Mouse (Mus musculus) liver, adult 2 months (tissue): Measurements from ENCODE around the gene Cep170b. TPM values are rescaled to one million over a fixed set of nuclear protein-coding genes. Genes with fewer than 3 reads are reported as not detected.

Experiments
- DNase-seq: peaks from one replicate; pipeline ENCODE4 v3.0.0-alpha.2; 2011; ENCODE audit warnings: low read depth, low spot score; ENCODE audit errors: extremely low read depth
- H3K27ac ChIP-seq: fragments of 200-500 bp; replicated peaks from 2 replicates; pipeline ENCODE4 v1.5.1; 2012; ENCODE audit warnings: low read depth, mild to moderate bottlenecking, control low read depth, inconsistent platforms, low read length; ENCODE audit not compliant: insufficient read depth
- H3K27me3 ChIP-seq: fragments of 200-500 bp; 2 replicates; pipeline ENCODE4 v1.6.1; 2012; ENCODE audit warnings: mild to moderate bottlenecking, moderate library complexity, low read length, inconsistent platforms; ENCODE audit not compliant: control insufficient read depth, insufficient read depth
- H3K36me3 ChIP-seq: fragments of 200-500 bp; 2 replicates; pipeline ENCODE4 v1.6.1; 2012; ENCODE audit warnings: low read length, inconsistent platforms; ENCODE audit not compliant: control insufficient read depth, insufficient read depth
- H3K4me1 ChIP-seq: fragments of 200-500 bp; 2 replicates; pipeline ENCODE4 v1.6.1; 2011; ENCODE audit warnings: low read length; ENCODE audit not compliant: control insufficient read depth, insufficient read depth
- H3K4me3 ChIP-seq: fragments of 200-500 bp; 2 replicates; pipeline ENCODE4 v1.5.1; 2011; ENCODE audit warnings: low read depth, mild to moderate bottlenecking, control low read depth, low read length, moderate library complexity; ENCODE audit not compliant: insufficient read depth
- H3K79me2 ChIP-seq: fragments of 200-500 bp; 2 replicates; pipeline ENCODE4 v1.6.1; 2012; ENCODE audit warnings: inconsistent platforms, mild to moderate bottlenecking, low read length, moderate library complexity; ENCODE audit not compliant: control insufficient read depth, insufficient read depth
- H3K9ac ChIP-seq: fragments of 200-500 bp; 2 replicates; pipeline ENCODE4 v1.6.1; 2012; ENCODE audit warnings: low read depth, mild to moderate bottlenecking, control low read depth, inconsistent platforms, low read length
- CTCF ChIP-seq: fragments of 200-500 bp; IDR thresholded peaks from 2 replicates; pipeline ENCODE4 v1.5.1; 2011; ENCODE audit warnings: low read depth, low read length, control low read depth
- POLR2A ChIP-seq: fragments of 200-500 bp; IDR thresholded peaks from 2 replicates; pipeline ENCODE4 v1.6.1; 2011; ENCODE audit warnings: low read length, control low read depth; ENCODE audit not compliant: insufficient read depth; ENCODE audit errors: extremely low read depth
- WGBS: fragments of 180-500 bp; shearing (Covaris S2); methylation state at CpG from one replicate; pipeline ENCODE4 v1.1.7; 2018; 5-methylcytosine and 5-hydroxymethylcytosine counted together
- polyA plus RNA-seq: library from polyadenylated mRNA; depleted of rRNA; stranded (reverse); fragments of >200 nt; gene quantifications from 2 replicates; pipeline ENCODE4 v1.2.3, GENCODE M21; 2012; rRNA removed
- total RNA-seq: library from RNA; depleted of rRNA; stranded (reverse); fragments of >200 nt; gene quantifications from 2 replicates; pipeline ENCODE4 v1.2.3, GENCODE M21; 2014; rRNA removed

The Cep170b gene
- total and polyA plus RNA-seq, 2 experiments = 7.9 to 29.7 TPM

DNA sequence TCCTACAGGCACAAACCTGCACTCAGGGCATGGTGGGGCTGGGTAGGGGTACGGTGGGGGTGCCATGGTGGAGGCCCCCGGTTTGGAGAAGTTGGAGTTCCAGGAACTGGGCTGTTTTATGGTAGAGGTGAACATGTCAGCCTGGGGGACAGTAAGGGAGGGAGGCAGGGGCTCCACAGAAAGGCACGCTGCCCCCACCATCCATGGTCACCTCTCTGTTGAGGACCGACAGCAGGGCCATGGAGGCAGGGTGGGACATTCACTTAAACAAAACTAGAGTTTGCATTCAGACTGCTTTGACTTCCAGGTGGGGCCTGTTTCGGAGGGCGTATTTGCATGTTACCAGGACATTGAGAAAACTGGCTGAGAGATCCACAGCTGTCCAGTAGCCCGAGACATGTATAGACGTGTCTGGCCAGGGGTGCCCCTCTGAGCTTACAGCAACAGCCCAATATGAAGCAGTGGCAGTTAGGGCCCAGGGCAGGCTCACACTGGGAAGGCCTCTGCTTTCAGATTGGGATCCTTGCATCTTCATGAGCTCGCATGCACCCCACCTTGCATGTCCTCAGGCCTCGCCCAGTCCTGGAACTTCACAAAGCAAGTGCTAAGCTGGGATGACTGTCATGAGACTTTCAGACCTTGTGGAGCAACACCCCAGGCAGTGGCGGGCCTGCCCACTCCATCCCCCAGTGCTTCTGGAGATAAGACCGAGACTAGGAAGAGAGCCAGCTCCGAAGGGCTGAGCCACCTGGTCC lies 73.5 kb downstream of the Cep170b start:
- 72% methylated on average over 13 of the region's 13 CpGs for WGBS
- Histone ChIP-seq H3K36me3 (no peaks in the 10 kb centered on the region), H3K27ac (no peak overlapping the region), H3K27me3 (no peaks in the 10 kb centered on the region), H3K9ac (no peak overlapping the region), H3K4me3 (no peak overlapping the region), H3K4me1 (no peaks in the 10 kb centered on the region), H3K79me2 (no peaks in the 10 kb centered on the region)
- TF ChIP-seq POLR2A (no peak), CTCF (no peak)
- DNase-seq = no peak

DNA sequence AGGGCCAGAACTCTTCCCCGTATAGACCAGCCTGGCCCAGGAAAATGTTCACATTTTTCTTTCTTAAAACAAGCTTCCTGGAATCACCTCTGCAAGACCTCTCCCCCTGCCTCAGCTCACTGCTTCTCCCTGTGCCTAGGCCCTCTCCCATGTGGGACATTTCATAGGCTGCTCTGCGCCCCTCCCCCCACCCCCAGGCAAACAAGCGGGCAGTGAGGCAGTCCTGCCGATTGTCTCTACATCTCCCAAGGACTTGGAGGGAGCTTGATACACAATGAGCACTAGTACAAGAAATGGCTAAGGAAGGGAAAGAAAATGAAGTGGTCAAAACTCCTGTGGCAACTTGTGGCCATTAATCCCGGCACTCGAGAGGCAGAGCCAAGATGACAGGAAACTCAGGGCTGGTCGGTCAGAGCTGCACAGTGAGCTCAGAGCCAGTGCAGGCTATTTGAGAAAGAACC lies 74.1 kb downstream of the Cep170b start:
- H3K9ac ChIP-seq = no peak overlapping the region
- no peak overlapping the region for H3K4me3 ChIP-seq
- 34% methylated on average over 7 of the region's 7 CpGs for WGBS

DNA sequence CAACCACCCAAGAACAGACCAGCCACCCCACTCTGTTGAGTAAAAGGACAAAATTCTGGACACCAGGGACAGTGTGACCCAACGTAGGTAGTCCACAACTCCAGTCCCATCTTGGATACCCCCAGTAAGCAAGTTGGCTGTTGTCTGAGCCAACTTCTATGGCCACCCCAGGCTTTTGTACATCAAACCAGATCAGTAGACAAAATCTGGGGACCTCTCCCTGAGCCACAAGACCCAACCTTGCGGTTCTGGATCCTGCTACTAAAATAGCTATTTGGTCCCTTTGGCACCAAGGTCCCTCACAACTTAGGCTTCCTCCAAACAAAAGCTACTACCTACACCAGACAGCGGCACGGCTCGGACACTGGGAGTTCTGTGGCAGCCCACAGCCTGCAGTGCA lies 74.7 kb downstream of the Cep170b start:
- no peak for TF ChIP-seq CTCF
- no peak overlapping the region for H3K9ac ChIP-seq
- DNase-seq = no peak
- H3K79me2 ChIP-seq = no peaks in the 10 kb centered on the region
- no peak overlapping the region for H3K27ac ChIP-seq
- no peaks in the 10 kb centered on the region for H3K36me3 ChIP-seq
- no peak overlapping the region for H3K4me3 ChIP-seq
- no peaks in the 10 kb centered on the region for H3K4me1 ChIP-seq
- no peaks in the 10 kb centered on the region for H3K27me3 ChIP-seq
- WGBS = 90% methylated on average over 5 of the region's 5 CpGs

More for the DNA sequence above, 74.1 kb downstream of the Cep170b start:
- no peak overlapping the region for H3K27ac ChIP-seq
- H3K27me3 ChIP-seq = no peaks in the 10 kb centered on the region
- H3K4me1 ChIP-seq = no peaks in the 10 kb centered on the region
- TF ChIP-seq POLR2A (no peak), CTCF (no peak)
- DNase-seq = no peak
- H3K36me3 ChIP-seq = no peaks in the 10 kb centered on the region
- H3K79me2 ChIP-seq = no peaks in the 10 kb centered on the region

DNA sequence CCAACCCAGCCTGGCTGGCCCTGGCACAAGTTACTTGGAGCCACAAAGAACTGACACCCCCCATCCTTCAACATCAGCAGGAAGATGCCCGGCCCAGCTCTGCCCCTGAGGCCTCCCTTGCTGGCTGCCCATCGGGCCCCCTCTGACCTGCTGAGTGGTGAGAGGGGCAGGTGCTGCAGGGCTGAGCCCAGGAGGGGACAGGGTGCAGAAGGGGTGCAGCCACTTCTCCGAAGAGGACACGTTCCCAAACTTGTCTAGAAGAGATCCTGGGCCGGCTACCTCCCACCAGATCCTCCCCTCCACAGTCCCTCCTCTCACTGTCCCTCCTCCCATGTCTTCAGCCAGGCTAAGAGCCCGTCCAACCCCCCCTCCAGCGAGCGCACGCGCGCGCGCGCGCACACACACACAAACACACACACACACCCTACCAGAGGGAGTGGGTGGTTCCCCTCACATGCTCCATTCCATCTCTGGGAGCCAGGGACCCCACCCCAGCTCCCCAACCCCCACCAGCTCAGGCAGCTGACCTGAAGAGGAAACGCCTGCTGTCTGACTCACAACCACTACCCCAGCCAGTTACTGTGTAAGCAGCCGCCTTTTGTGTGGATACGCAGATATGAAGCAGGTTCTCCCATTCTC lies 75.3 kb downstream of the Cep170b start:
- Histone ChIP-seq H3K9ac (no peak overlapping the region), H3K27me3 (no peaks in the 10 kb centered on the region), H3K79me2 (no peaks in the 10 kb centered on the region), H3K36me3 (no peaks in the 10 kb centered on the region), H3K27ac (no peak overlapping the region), H3K4me1 (no peaks in the 10 kb centered on the region), H3K4me3 (0 out of 2 replicates have a peak overlapping the region, but pooled peaks have one; percentile 16)
- DNase-seq = no peak
- TF ChIP-seq CTCF = no peak
- no peak for TF ChIP-seq POLR2A
- WGBS = 54% methylated on average over 18 of the region's 18 CpGs

Other genes with a start within 250 kb of the Cep170b start
- gene A530016L24Rik, start 231.0 kb upstream of the Cep170b start, total RNA-seq = 0.07 and 0.09 TPM in 2 replicates
- 0.07 TPM in 2 replicates for gene A530016L24Rik, start 231.0 kb upstream of the Cep170b start, polyA plus RNA-seq
- gene Tmem179, start 203.7 kb upstream of the Cep170b start, total RNA-seq = 0.07 TPM in 1 of 2 replicates, not detected in the other
- not detected in 2 replicates for gene Tmem179, start 203.7 kb upstream of the Cep170b start, polyA plus RNA-seq
- gene Inf2, start 131.7 kb upstream of the Cep170b start, total RNA-seq = 15.5 and 22.9 TPM in 2 replicates
- gene Inf2, start 131.7 kb upstream of the Cep170b start, polyA plus RNA-seq = 24.6 and 30.7 TPM in 2 replicates
- gene Adssl1, start 100.4 kb upstream of the Cep170b start, total RNA-seq = 20.5 and 21.7 TPM in 2 replicates
- gene Adssl1, start 100.4 kb upstream of the Cep170b start, polyA plus RNA-seq = 26.1 and 26.7 TPM in 2 replicates
- gene Siva1, start 75.8 kb upstream of the Cep170b start, total RNA-seq = 11.5 and 15.4 TPM in 2 replicates
- 12.8 and 14.9 TPM in 2 replicates for gene Siva1, start 75.8 kb upstream of the Cep170b start, polyA plus RNA-seq
- gene Akt1, start 45.6 kb upstream of the Cep170b start, total RNA-seq = 30.5 and 31.8 TPM in 2 replicates
- 56.7 and 60.5 TPM in 2 replicates for gene Akt1, start 45.6 kb upstream of the Cep170b start, polyA plus RNA-seq
- gene Zbtb42, start 41.6 kb upstream of the Cep170b start, total RNA-seq = 0.83 and 1.9 TPM in 2 replicates
- 7.9 and 10.1 TPM in 2 replicates for gene Zbtb42, start 41.6 kb upstream of the Cep170b start, polyA plus RNA-seq
- gene Pld4, start 40.2 kb downstream of the Cep170b start, total RNA-seq = 8.5 and 9.5 TPM in 2 replicates
- 10.0 and 20.5 TPM in 2 replicates for gene Pld4, start 40.2 kb downstream of the Cep170b start, polyA plus RNA-seq
- 0.18 and 0.54 TPM in 2 replicates for gene Ahnak2, start 82.2 kb downstream of the Cep170b start, total RNA-seq
- 0.13 and 0.16 TPM in 2 replicates for gene Ahnak2, start 82.2 kb downstream of the Cep170b start, polyA plus RNA-seq
- 0.09 and 0.27 TPM in 2 replicates for gene Clba1, start 88.5 kb downstream of the Cep170b start, total RNA-seq
- gene Clba1, start 88.5 kb downstream of the Cep170b start, polyA plus RNA-seq = 0.42 and 0.60 TPM in 2 replicates
- gene Cdca4, start 109.0 kb downstream of the Cep170b start, total RNA-seq = 3.5 and 4.0 TPM in 2 replicates
- 3.7 and 5.0 TPM in 2 replicates for gene Cdca4, start 109.0 kb downstream of the Cep170b start, polyA plus RNA-seq
- gene Gpr132, start 147.8 kb downstream of the Cep170b start, total RNA-seq = 0.09 and 0.47 TPM in 2 replicates
- gene Gpr132, start 147.8 kb downstream of the Cep170b start, polyA plus RNA-seq = 0.44 and 0.60 TPM in 2 replicates
- under 0.01 and 0.27 TPM in 2 replicates for gene Jag2, start 209.3 kb downstream of the Cep170b start, total RNA-seq
- gene Jag2, start 209.3 kb downstream of the Cep170b start, polyA plus RNA-seq = 0.13 and 0.29 TPM in 2 replicates
- gene Nudt14, start 221.7 kb downstream of the Cep170b start, total RNA-seq = 17.7 and 21.2 TPM in 2 replicates
- 29.3 and 36.3 TPM in 2 replicates for gene Nudt14, start 221.7 kb downstream of the Cep170b start, polyA plus RNA-seq